Mouse (Mus musculus): ENCODE data around the gene Mrrf. TPM values are rescaled to one million over a fixed set of nuclear protein-coding genes. Genes with fewer than 3 reads are reported as not detected.

Gene Mrrf
- 21.1 and 23.8 TPM in 2 replicates for polyA plus RNA-seq (2012; rRNA removed)

GRCm38 (mm10) chr2:36136300-36136941 is at the start of gene Mrrf, which contains the start of gene Rbm18:
Mrrf (plus strand) TSS chr2:36136389.
Rbm18 (minus strand) TSS chr2:36136773.
- peak within 1 kb of the TSS; percentile 97 for H3K27ac ChIP-seq (ENCODE audit: insufficient read depth, low read length)
- H3K4me1 ChIP-seq (ENCODE audit: control insufficient read depth, insufficient read depth, low read length): peaks cover 2% of the 10 kb centered on the region; the same call in 1 of the 2 replicates
- peak within 1 kb of the TSS; percentile 93 for H3K4me3 ChIP-seq (ENCODE audit: insufficient read depth, low read length)
- TF ChIP-seq CTCF (IDR thresholded peaks at IDR 0.05; ENCODE audit: extremely low read depth, insufficient read depth, low read length) (no peak), POLR2A (IDR thresholded peaks at IDR 0.05; ENCODE audit: extremely low read depth, insufficient read depth, low read length) (peak; percentile 60)

- Histone ChIP-seq H3K4me3 (ENCODE audit: insufficient read depth, low read length) (no peak overlapping the region), H3K4me1 (ENCODE audit: control insufficient read depth, insufficient read depth, low read length) (no peaks in the 10 kb centered on the region), H3K27ac (ENCODE audit: insufficient read depth, low read length) (no peak overlapping the region)
- no peak for TF ChIP-seq CTCF (IDR thresholded peaks at IDR 0.05; ENCODE audit: extremely low read depth, insufficient read depth, low read length)
- no peak for TF ChIP-seq POLR2A (IDR thresholded peaks at IDR 0.05; ENCODE audit: extremely low read depth, insufficient read depth, low read length)
These were observed 47.0 kb upstream of the Mrrf start for GRCm38 (mm10) chr2:36089190-36089589.

- TF ChIP-seq CTCF (IDR thresholded peaks at IDR 0.05; ENCODE audit: extremely low read depth, insufficient read depth, low read length) (no peak), POLR2A (IDR thresholded peaks at IDR 0.05; ENCODE audit: extremely low read depth, insufficient read depth, low read length) (no peak)
- no peaks in the 10 kb centered on the region for H3K4me1 ChIP-seq (ENCODE audit: control insufficient read depth, insufficient read depth, low read length)
- no peak overlapping the region for H3K27ac ChIP-seq (ENCODE audit: insufficient read depth, low read length)
- no peak overlapping the region for H3K4me3 ChIP-seq (ENCODE audit: insufficient read depth, low read length)
These were observed 45.1 kb upstream of the Mrrf start for GRCm38 (mm10) chr2:36090853-36091741.

- Histone ChIP-seq H3K4me1 (ENCODE audit: control insufficient read depth, insufficient read depth, low read length) (no peaks in the 10 kb centered on the region), H3K4me3 (ENCODE audit: insufficient read depth, low read length) (no peak overlapping the region), H3K27ac (ENCODE audit: insufficient read depth, low read length) (no peak overlapping the region)
- TF ChIP-seq POLR2A (IDR thresholded peaks at IDR 0.05; ENCODE audit: extremely low read depth, insufficient read depth, low read length): no peak
- TF ChIP-seq CTCF (IDR thresholded peaks at IDR 0.05; ENCODE audit: extremely low read depth, insufficient read depth, low read length): no peak
These were observed 43.4 kb upstream of the Mrrf start for GRCm38 (mm10) chr2:36092748-36093147.

GRCm38 (mm10) chr2:36093301-36093700 is 42.9 kb upstream of the Mrrf start:
- TF ChIP-seq CTCF (IDR thresholded peaks at IDR 0.05; ENCODE audit: extremely low read depth, insufficient read depth, low read length): no peak
- TF ChIP-seq POLR2A (IDR thresholded peaks at IDR 0.05; ENCODE audit: extremely low read depth, insufficient read depth, low read length): no peak
- no peak overlapping the region for H3K27ac ChIP-seq (ENCODE audit: insufficient read depth, low read length)
- no peaks in the 10 kb centered on the region for H3K4me1 ChIP-seq (ENCODE audit: control insufficient read depth, insufficient read depth, low read length)
- H3K4me3 ChIP-seq (ENCODE audit: insufficient read depth, low read length): no peak overlapping the region

GRCm38 (mm10) chr2:36093914-36094475 is 42.2 kb upstream of the Mrrf start:
- H3K4me3 ChIP-seq (ENCODE audit: insufficient read depth, low read length): no peak overlapping the region

GRCm38 (mm10) chr2:36097129-36097815 is 38.9 kb upstream of the Mrrf start:
- no peak overlapping the region for H3K4me3 ChIP-seq (ENCODE audit: insufficient read depth, low read length)
- TF ChIP-seq POLR2A (IDR thresholded peaks at IDR 0.05; ENCODE audit: extremely low read depth, insufficient read depth, low read length) (no peak), CTCF (IDR thresholded peaks at IDR 0.05; ENCODE audit: extremely low read depth, insufficient read depth, low read length) (no peak)

More at GRCm38 (mm10) chr2:36093914-36094475, 42.2 kb upstream of the Mrrf start:
- TF ChIP-seq CTCF (IDR thresholded peaks at IDR 0.05; ENCODE audit: extremely low read depth, insufficient read depth, low read length) (no peak), POLR2A (IDR thresholded peaks at IDR 0.05; ENCODE audit: extremely low read depth, insufficient read depth, low read length) (no peak)
- H3K4me1 ChIP-seq (ENCODE audit: control insufficient read depth, insufficient read depth, low read length): no peaks in the 10 kb centered on the region
- H3K27ac ChIP-seq (ENCODE audit: insufficient read depth, low read length): no peak overlapping the region

GRCm38 (mm10) chr2:36098021-36098420 is 38.2 kb upstream of the Mrrf start:
- TF ChIP-seq CTCF (IDR thresholded peaks at IDR 0.05; ENCODE audit: extremely low read depth, insufficient read depth, low read length) (no peak), POLR2A (IDR thresholded peaks at IDR 0.05; ENCODE audit: extremely low read depth, insufficient read depth, low read length) (no peak)
- Histone ChIP-seq H3K4me3 (ENCODE audit: insufficient read depth, low read length) (no peak overlapping the region), H3K4me1 (ENCODE audit: control insufficient read depth, insufficient read depth, low read length) (no peaks in the 10 kb centered on the region), H3K27ac (ENCODE audit: insufficient read depth, low read length) (no peak overlapping the region)

More at GRCm38 (mm10) chr2:36097129-36097815, 38.9 kb upstream of the Mrrf start:
- Histone ChIP-seq H3K27ac (ENCODE audit: insufficient read depth, low read length) (no peak overlapping the region), H3K4me1 (ENCODE audit: control insufficient read depth, insufficient read depth, low read length) (no peaks in the 10 kb centered on the region)

- TF ChIP-seq POLR2A (IDR thresholded peaks at IDR 0.05; ENCODE audit: extremely low read depth, insufficient read depth, low read length) (no peak), CTCF (IDR thresholded peaks at IDR 0.05; ENCODE audit: extremely low read depth, insufficient read depth, low read length) (no peak)
- Histone ChIP-seq H3K4me1 (ENCODE audit: control insufficient read depth, insufficient read depth, low read length) (no peaks in the 10 kb centered on the region), H3K27ac (ENCODE audit: insufficient read depth, low read length) (no peak overlapping the region), H3K4me3 (ENCODE audit: insufficient read depth, low read length) (no peak overlapping the region)
These were observed 36.5 kb upstream of the Mrrf start for GRCm38 (mm10) chr2:36099739-36100138.

Data from cortical plate, adult 2 months (tissue).